Mouse (Mus musculus): ENCODE results near the gene G0s2.
"Not testable (repeated sequence)": the region's sequence is repeated elsewhere in the genome, so short reads cannot be mapped to it uniquely, and the experiment has no call there.

G0s2 gene

DNA sequence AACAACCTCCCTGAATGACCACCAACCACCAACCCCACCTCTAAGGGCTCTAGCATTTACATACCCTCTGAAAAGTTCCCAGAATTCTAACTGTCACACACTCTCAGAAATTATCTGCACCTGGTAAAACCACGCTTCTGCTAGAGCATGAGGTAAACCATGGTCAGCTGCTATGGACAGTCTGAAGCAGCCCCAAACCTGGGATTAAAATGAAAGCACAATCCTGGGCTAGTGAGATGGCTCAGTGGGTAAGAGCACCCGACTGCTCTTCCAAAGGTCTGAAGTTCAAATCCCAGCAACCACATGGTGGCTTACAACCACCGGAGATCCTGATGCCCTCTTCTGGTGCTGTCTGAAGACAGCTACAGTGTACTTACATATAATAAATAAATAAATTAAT, 19.1 kb downstream of the G0s2 start:
- not testable (repeated sequence) for DNase-seq (ENCODE audit: low read depth, low spot score)

- no peak for DNase-seq (ENCODE audit: low read depth, low spot score)
These were observed 20.4 kb downstream of the G0s2 start for GRCm38 (mm10) chr1:193252616-193253015.

DNA sequence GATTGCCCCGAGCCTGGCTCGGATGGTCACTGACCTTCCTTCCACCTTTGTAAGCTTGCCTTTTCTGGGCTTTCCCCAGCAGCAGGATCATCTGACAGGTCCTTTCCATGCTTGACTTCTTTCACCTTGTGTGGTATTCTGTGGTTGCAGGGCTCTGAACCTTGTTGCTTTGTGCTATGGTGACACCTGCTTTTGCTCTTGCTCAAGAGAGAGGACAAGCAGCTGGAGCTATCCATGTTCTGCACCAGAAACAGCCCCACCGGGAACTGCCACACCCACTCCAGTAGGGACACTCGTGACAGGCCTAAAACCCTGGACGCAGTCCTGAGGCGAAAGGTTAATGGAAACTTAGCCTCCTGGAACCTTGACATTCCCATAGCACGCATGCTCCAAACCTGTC, 21.6 kb downstream of the G0s2 start:
- DNase-seq (ENCODE audit: low read depth, low spot score): no peak

GRCm38 (mm10) chr1:193250026-193250425, 23.0 kb downstream of the G0s2 start:
- peak; percentile 73 for DNase-seq (ENCODE audit: low read depth, low spot score)

DNA sequence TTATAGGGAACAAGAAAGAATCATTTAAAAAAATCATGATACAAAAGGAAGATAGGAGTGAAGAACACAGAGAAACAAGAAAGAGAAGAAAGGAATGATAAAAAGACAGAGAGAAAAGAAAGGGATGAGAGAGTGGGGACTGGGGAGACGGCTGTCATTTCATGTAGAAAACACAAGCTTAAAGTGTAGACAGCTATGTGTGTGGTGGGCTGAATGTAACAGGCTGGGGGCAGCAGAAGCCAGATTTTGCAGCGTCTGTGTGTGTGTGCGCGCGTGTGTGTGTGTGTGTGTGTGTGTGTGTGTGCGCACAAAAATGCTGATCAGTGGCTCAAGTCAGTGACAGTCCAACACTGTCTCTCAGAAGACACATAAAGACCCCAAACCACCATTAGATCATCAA, 28.8 kb downstream of the G0s2 start:
- no peak for DNase-seq (ENCODE audit: low read depth, low spot score)

- peak; percentile 53 for DNase-seq (ENCODE audit: low read depth, low spot score)
These were observed 29.3 kb downstream of the G0s2 start for GRCm38 (mm10) chr1:193243571-193244193.

GRCm38 (mm10) chr1:193242863-193243262, 30.2 kb downstream of the G0s2 start:
- DNase-seq (ENCODE audit: low read depth, low spot score): no peak

DNA sequence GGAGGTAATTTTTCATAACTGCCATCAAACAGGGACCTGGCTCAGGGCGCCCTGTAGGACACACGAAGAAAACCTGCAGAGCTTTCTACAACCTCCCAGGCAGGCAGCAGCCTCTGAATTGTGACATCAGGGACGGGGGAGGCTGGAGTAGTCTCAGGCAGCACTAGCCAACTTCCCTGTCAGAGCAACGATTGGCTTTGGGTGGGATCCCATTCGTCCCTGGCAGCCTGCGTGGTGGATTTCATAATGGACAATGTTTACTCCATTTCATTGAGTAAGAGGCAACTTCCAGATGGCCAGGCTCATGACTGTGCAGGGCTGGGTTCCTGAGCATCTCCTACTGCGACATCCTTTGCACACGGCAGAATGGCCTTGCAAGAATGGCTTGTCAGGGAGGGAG, 30.8 kb downstream of the G0s2 start:
- DNase-seq (ENCODE audit: low read depth, low spot score): peak; percentile 89

DNA sequence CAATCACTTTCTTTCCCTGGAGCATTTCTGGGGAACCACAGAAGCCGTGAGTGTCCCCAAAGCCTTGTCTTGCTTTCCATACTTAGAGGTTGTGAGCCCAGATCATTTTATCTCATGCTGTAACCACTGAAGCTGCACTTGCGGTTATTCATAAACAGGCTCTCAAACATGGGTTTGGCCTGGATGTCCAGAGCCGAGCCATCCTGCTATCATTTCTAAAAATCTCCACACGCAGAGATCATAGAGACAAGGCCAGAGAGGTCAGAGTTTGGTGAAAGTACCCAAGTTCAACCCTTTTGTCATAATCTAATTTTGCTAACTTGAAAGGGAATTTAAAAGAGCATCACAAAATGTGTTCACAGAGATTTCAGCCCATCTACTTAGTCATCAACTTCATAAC, 31.6 kb downstream of the G0s2 start:
- no peak for DNase-seq (ENCODE audit: low read depth, low spot score)

- no peak for DNase-seq (ENCODE audit: low read depth, low spot score)
These were observed 34.6 kb downstream of the G0s2 start for GRCm38 (mm10) chr1:193238426-193238825.

- DNase-seq (ENCODE audit: low read depth, low spot score): no peak
These were observed 38.1 kb downstream of the G0s2 start for GRCm38 (mm10) chr1:193234930-193235329.

- no peak for DNase-seq (ENCODE audit: low read depth, low spot score)
These were observed 38.8 kb downstream of the G0s2 start for GRCm38 (mm10) chr1:193234130-193234645.

- DNase-seq (ENCODE audit: low read depth, low spot score): no peak
These were observed 40.3 kb downstream of the G0s2 start for GRCm38 (mm10) chr1:193232732-193233131.

GRCm38 (mm10) chr1:193230935-193231334, 42.1 kb downstream of the G0s2 start:
- DNase-seq (ENCODE audit: low read depth, low spot score): no peak

GRCm38 (mm10) chr1:193230531-193230930, 42.5 kb downstream of the G0s2 start:
- no peak for DNase-seq (ENCODE audit: low read depth, low spot score)

GRCm38 (mm10) chr1:193229570-193229969, 43.4 kb downstream of the G0s2 start:
- DNase-seq (ENCODE audit: low read depth, low spot score): no peak

DNA sequence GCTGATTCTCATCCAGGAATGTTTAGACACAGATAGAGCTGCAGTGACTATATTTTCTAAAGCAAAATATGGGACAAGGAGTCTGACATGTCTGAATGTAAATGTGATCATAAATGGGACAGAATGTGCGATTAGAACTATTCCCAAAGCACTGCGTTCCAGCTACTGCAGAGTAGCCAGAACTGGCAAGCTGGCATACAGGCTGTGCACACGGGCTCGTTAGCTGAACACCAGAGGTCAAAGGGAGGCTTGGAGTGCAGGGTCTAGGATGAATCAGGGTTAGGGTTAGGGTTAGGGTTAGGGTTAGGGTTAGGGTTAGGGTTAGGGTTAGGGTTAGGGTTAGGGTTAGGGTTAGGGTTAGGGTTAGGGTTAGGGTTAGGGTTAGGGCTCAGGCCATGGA, 45.5 kb downstream of the G0s2 start:
- no peak for DNase-seq (ENCODE audit: low read depth, low spot score)

DNA sequence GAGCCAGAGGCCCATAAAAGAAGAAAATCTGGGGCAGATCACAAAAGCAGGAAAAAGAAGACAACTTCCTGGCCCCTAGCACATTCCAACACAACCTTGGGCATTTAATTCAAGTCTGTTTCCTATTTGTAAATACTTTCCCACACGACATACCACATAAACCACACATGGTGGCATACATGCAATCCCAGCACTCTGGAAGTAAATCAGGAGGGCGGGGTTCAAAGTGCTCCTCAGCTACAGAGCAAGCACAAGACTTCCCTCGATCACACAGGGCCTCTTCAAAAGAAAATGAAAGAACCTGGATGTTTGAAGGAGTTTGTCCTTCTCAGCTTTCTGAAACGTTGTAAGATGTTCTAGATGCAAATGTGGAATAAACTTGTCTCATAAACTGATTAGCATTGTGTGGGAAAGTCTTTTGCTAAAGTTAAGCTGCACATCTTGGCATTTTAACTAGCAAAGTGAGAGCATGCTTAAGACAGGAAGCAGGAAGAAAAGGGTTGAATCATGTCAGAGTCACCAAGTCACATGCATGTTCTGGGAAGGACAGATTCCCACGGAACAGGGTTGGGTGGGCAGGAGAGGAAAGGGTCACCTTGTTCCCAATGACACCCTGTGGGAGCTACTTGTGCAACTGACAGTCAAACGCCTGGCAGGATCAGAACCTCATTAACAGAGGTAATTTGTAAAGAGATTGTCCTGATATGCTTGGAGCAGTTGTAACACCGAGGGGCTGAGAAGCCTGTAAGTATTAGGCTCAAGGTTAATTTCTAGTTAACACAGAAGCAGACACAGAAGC, 46.1 kb downstream of the G0s2 start:
- DNase-seq (ENCODE audit: low read depth, low spot score): peak; percentile 19

GRCm38 (mm10) chr1:193226114-193226513, 46.9 kb downstream of the G0s2 start:
- no peak for DNase-seq (ENCODE audit: low read depth, low spot score)

DNA sequence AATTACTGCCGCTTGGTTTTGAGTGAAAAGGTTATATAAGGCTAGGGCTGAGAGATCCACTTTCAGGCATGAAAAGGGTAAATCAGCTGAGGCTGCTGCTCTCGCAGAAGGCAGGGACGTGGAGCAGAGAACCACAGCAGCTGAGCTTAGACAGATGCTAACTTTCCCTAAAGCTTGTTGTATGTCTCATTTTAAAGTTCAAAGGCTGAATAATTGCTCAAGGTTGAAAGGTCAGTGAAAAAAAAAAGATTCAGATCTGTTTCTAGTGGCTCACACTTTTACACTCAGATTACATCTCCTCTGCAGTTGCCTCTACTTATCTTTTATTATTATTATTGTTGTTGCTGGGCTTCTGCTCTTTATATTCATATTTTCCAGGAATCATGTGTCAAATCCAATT, 47.5 kb downstream of the G0s2 start:
- no peak for DNase-seq (ENCODE audit: low read depth, low spot score)
